Mouse (Mus musculus) right cerebral cortex, adult 18-20 months (tissue): ENCODE results near the gene Ada.
"Not testable (repeated sequence)": the region's sequence is repeated elsewhere in the genome, so short reads cannot be mapped to it uniquely, and the experiment has no call there.

Experiments
- DNase-seq: peaks from one replicate; pipeline ENCODE4 v3.0.0; 2022; ENCODE audit warnings: mixed read lengths

The Ada gene

DNA sequence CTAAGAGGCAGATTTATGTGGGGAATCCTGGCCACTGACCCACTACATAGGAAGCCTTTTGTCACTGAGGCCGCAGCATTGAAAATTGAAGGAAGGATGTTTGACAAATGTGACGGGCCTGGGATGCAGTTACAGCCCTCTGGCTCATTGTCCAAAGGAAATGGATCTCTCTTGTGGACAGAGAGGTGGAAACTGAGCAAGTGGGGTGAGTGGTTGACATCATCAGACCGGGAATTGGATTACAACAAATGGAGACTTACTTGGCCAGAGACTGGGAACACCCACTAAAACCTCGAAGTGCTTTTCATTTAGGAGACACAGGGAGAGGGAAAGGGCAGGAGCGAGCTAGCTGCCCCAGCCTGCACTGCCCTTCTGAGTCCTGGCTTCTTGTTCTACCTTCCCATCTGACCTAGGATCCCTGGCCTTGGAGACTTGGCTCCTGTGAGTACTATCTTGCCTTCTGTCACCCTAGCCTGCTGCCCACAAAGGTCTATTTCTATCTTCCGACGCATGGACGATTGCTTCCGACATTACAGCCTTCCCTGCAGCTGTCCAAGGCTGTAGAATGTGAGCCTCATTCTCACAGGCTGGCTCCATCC is 56.2 kb downstream of the Ada start:
- no peak for DNase-seq

DNA sequence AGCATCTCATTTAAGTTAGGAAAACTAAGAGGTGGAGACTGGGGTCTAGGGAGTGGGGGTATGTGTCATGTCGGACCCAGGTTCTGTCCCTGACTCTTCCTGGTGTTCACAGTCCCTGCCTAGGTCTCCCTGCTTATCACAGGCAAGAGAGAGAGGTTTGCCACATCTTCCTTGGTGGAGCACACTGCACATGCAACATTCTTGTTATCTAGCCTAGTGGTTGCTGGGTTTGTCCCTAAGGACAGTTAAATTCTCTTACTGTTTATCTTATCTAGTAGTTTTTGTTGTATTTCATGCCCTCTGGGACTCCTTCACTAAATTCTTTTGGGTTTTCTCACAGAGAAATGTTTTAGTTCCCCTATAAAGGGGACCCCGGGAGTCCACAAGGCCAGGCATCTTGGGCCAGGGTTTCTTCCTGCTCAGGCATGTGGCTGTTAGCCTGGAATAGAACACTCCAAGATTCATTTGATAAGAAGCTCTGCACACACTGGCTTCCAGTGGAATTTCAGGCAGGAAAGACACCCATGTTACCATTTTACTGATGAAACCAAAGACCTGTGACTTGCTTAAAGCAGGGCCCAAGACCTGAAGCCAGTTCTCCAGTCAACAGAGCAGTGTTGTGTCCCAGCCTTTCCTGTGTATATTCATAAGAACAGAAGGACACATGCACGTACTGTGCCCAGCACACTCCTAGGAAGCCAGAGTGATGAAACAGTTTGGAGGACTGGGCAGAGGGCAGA is 57.0 kb downstream of the Ada start:
- no peak for DNase-seq

DNA sequence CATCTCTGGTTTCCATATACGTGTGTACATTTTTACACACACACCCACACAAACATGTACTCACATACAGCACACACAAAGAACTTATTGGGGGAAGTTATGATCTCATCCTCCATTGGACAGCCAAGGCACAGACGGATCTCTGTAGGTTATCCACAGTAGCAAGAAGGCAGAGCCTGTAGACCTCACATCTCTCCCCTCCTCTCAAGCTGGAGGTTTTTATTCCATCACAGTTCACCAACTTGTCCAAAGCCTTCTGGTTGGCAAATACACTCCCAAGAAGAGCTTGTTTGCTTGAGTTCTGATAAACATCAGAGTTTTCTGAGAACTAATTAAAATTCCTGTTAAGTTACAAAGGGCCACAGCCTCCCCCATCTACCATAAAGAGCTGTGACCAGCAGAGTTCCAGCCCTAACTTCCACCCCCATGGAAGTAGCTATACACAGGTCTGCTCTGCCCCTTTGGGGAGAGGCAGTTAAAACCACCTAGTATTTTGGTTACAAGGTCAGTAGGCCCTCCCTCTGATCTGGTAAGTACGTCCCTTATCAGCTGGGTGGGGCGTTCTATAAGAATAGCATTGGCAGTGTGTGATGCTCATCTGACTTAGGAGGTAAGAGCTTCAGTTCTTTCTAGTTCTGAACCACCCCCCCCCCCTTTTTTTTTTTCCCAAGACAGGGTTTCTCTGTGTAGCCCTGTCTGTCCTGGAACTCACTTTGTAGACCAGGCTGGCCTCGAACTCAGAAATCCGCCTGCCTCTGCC is 58.0 kb downstream of the Ada start:
- no peak for DNase-seq

DNA sequence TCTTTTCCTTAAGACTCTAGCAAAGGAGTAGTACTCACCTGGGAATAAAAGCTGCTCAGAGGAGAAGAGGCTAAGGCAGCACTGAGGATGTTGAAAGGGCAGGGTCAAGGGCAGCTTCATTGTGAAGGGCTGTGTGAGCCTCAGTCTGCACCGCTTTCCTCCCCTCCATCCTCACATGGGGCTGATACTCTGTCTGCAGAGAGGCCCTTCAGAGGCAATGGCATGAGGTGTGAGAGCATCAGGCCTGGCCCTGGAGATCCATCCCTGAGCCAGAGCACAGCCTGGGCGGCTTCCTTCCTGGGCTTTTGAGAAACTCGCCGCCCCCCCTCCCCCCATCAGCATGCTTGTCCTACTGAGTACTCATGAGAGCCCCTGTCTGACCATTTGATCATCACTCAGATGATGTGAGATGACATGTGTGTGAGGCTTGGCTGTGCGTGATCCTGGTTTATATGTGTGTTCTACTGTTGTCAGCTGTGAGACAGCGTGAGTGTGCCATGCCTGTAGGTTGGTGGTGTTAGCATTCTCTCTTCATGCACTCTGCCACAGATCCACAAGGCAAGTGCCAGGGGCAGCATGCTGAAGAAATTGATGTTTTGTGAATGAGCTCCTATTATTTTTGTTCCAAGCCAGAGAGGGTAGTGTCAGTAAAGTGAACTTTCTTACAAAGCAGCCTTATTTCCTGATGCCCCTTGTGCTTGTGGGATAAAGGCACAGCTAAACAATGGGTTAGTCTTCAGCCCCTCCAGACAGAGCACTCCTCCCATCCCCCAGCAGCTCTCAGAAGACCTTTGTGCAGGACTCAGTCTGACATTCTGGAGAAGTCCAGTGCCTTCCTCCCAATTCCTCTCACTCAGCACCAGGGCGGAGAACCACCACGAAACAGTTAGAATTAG is 59.4 kb downstream of the Ada start:
- DNase-seq = no peak

DNA sequence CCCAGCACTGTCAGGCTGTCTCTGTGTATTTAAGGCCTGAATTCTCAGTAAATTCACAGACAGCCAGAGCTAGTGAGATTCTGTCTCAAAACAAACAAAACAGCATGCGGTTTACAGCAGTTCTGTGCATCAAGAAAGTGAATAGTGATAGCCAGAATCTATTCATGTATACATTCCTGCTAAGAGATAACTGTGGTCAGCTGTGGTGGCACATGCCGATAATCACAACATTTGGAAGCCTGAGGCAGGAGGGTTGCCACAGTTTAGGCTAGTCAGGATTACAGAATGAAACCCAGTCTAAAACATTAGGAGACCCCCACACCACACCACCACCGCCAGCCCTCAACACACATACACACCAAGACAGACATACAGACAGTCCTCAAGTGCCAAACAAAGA is 60.3 kb downstream of the Ada start:
- no peak for DNase-seq

DNA sequence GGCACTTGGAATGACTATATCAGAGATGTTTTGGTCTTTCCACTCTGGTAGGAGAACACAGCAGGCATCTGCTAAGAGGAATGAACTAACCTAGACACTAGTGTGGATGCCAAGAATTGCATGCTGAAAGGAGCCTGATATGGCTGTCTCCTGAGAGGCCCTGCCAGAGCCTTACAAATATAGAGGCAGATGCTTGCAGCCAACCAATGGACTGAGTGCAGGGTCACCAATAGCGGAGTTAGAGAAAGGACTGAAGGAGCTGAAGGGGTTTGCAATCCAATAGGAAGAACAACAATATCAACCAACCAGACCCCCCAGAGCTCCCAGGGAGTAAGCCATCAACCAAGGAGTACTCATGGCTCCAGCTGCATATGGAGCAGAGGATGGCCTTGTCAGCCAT is 61.7 kb downstream of the Ada start:
- DNase-seq = not testable (repeated sequence)

DNA sequence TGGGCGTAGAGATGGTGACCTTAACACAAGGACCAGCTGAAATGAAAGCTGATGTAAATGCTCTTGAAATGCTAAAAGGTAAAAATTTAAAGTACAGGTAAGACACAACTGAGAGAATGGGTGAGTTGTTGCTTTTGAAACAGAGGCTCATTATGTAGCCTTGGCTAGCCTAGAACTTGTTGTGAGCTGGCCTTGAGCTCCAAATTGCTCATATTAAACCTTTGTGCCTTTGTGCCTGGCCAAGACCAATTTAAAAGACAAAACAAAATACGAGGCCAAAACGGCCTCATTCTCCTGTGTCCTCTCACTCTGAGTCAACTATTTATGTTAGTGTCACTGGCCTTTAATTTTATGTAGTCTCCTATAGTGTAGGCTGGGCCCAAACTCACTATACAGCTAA is 63.2 kb downstream of the Ada start:
- DNase-seq = no peak

DNA sequence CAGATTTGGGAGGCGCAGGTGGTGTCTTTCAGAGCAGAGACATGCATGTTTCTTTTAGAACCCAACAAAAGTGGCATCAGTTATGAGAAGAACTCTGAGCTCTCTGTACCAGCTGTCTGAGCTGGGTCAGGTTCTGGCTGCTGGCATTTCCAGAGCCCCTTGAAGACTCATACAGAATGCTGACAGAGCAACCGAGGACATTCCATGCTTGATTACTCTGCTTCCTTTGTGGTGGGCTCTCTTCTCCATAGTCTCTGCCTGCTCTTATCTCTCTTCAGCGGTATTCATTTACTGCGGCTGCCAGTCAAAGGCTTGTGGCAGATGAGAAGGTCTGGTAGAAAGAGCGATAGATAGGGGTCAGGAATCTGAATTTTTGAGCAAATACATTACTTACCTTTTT is 63.8 kb downstream of the Ada start:
- no peak for DNase-seq

DNA sequence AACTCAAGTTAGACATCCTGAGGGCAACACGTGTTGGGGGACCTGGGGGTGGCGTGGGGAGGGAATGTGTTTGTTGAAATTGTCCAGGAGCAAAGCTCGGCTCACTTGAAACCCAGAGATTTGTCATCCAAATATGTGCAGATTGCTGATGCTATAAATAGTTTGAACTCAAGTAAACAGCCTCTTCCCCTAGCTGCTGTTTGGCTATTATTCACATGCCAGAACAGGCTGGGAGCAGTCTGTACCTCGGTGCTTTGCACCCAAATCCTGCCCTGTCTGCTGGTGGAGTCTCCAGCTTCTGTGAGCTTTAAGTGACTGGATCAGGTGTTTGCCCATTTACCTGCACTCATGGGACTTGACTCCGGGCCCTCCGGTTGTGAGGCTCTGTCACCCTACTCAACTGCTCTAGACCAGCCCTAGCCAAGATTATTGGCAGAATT is 64.3 kb downstream of the Ada start:
- DNase-seq = peak; percentile 76

DNA sequence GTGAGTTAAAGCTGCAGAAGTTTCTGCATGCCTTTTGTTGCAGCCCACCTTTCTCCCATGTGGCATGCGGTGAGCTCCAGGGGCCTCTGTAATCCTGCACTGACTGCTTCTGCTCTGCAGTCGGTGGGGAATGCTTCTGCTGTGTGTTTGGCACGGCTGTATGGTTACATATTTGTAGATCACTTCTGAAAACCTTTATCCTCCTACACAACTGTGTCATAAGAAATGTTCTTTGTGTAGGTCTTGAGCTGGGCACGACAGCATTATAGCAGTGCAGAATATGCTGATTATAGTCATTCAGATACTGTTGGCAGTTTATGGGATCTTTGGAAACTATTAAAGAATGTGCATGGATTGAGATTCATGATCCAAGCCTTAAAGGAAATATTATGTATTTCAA is 64.8 kb downstream of the Ada start:
- no peak for DNase-seq

DNA sequence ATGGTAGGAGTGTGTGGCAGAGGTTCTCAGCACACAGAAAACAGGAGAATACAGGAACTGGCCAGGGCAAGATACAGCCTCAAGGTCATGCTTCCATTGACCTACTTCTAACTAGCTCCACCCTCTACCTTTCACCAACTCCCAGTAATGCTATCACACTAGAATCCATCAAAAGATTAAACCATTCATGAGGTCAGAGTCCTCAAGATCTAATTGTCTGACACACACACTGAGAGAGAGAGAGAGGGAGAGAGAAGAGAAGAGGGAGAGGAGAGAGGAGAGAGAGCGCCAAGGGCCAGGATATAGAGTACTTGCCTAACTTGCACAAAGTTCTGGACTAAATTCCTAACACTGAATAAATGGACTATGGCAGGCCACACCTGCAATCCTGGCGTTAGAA is 67.7 kb downstream of the Ada start:
- DNase-seq = no peak

DNA sequence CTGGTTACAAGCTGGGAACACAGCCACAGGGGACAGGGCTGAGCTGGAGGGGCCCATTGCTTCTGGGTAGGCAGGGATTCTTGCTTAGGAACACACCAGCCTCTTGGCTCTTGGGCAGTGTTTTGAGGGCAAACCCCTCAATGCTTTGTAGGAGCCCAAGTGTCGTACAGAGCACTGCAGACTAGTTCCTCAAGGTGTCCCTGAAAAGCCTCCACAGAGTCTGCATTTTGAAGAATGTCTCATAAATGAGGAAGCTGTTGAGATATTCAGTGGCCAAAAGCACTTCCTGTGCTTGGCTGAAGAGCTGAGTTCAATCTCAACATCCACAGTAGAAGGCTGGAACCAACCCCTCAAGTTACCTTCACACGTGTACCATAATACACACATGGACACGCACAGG is 73.3 kb downstream of the Ada start:
- DNase-seq = no peak
